Mouse (Mus musculus) cerebellum, adult 2 months (tissue): ENCODE results near the gene 2700049A03Rik.

Experiments used
- CTCF ChIP-seq: fragments of 200-500 bp; IDR thresholded peaks from 2 replicates; pipeline ENCODE4 v1.5.1; 2011; ENCODE audit warnings: low read depth, mild to moderate bottlenecking, control low read depth, low read length, moderate library complexity, borderline replicate concordance; ENCODE audit not compliant: insufficient read depth
- POLR2A ChIP-seq: fragments of 200-500 bp; IDR thresholded peaks from 2 replicates; pipeline ENCODE4 v1.6.1; 2011; ENCODE audit warnings: low read length, control low read depth, borderline replicate concordance; ENCODE audit not compliant: insufficient read depth

- TF ChIP-seq POLR2A, result no peak
- no peak for TF ChIP-seq CTCF
Observed at GRCm38 (mm10) chr12:71228925-71229649, 92.4 kb downstream of the 2700049A03Rik start.
